Mouse (Mus musculus): ENCODE measurements at regions not wholly inside any gene's neighbourhood (a gene's known extent, or its start where the extent isn't known, plus 50 kb on each side); places are given as distances from the start of the nearest gene placed in this dataset.

GRCm38 (mm10) chr13:51936441-51936840, 90.0 kb downstream of the Gadd45g start:
- TF ChIP-seq CTCF (IDR thresholded peaks at IDR 0.05; ENCODE audit: extremely low read depth, insufficient read depth, insufficient read length, insufficient replicate concordance) (no peak), POLR2A (IDR thresholded peaks at IDR 0.05; ENCODE audit: low read depth, low read length) (no peak)

Data from spleen, adult 2 months (tissue).